Mouse (Mus musculus): ENCODE data around the gene Slco2a1.

DNA sequence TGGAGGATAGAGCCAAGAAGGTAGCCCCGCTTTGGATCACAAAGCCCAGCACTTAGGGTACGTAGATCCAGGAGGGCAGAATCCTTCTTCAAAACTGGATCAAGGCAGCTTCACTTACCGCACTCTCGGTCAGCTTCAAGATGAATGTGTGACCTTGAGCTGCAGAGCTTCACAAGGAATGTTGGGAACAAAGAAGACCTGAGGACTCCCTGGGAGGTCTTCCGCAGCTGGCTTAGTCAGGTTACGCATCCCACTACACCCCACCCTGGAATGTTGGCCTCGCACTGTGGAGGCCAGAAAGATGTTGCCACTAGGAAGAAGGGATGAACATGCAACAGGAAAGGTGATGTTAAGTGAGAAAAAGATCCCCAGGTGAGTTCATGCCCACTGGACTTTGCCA lies 11.9 kb downstream of the Slco2a1 start:
- TF ChIP-seq POLR2A (IDR thresholded peaks at IDR 0.05; ENCODE audit: borderline replicate concordance, low read depth, low read length) (no peak), CTCF (IDR thresholded peaks at IDR 0.05; ENCODE audit: low read depth, low read length) (no peak)
